Mouse (Mus musculus) layer of hippocampus, adult 8-10 months (tissue): ENCODE measurements at regions not wholly inside any gene's neighbourhood (a gene's known extent, or its start where the extent isn't known, plus 50 kb on each side); places are given as distances from the start of the nearest gene placed in this dataset.

Experiments used
- DNase-seq, 2 experiments: peaks; one replicate each; pipeline ENCODE4 v3.0.0; 2022; ENCODE audit warnings: low spot score in 2 of 2

GRCm38 (mm10) chr14:78375746-78376495 is 68.1 kb upstream of the Tnfsf11 start:
- DNase-seq: no peak

GRCm38 (mm10) chr14:78372102-78372501 is 64.3 kb upstream of the Tnfsf11 start:
- DNase-seq: no peak

GRCm38 (mm10) chr14:78368881-78369280 is 61.0 kb upstream of the Tnfsf11 start:
- DNase-seq: no peak

GRCm38 (mm10) chr14:78364822-78365221 is 57.0 kb upstream of the Tnfsf11 start:
- DNase-seq: no peak

- DNase-seq: no peak
These were observed 55.3 kb upstream of the Tnfsf11 start for GRCm38 (mm10) chr14:78363123-78363522.
